Mouse (Mus musculus) forebrain, embryonic 13.5 days (tissue): ENCODE results near the gene Kcnn1. TPM values are rescaled to one million over a fixed set of nuclear protein-coding genes. Genes with fewer than 3 reads are reported as not detected.

Experiments used
- microRNA-seq: library from miRNA; unstranded; fragments of <30 nt; microRNA quantifications from one replicate; pipeline ENCODE4, GENCODE M21; 2016
- polyA plus RNA-seq: library from polyadenylated mRNA; unstranded; fragments of >200 nt; fragmentation: Nextera tagmentation; extraction: Ambion mirVana; gene quantifications from 2 replicates; pipeline ENCODE4 v1.2.1, GENCODE M21; 2015

Kcnn1 gene
- polyA plus RNA-seq, 1 experiment from 2014 or later, result 13.5 TPM

Small RNA genes within 50 kb of the gene (microRNA-seq; reads per million reads assigned to microRNA genes)
- gene Mir7067, result not detected
- gene Mir7240, result not detected

Other genes with a start within 250 kb of the Kcnn1 start
- 0.65 and 0.68 TPM in 2 replicates for gene Lrrc25, start 247.1 kb downstream of the Kcnn1 start, polyA plus RNA-seq
- 0.15 TPM in 1 of 2 replicates, not detected in the other for gene Gdf15, start 230.8 kb downstream of the Kcnn1 start, polyA plus RNA-seq
- gene Pgpep1, start 202.9 kb downstream of the Kcnn1 start, polyA plus RNA-seq, result 64.6 and 80.8 TPM in 2 replicates
- 238 and 239 TPM in 2 replicates for gene Lsm4, start 190.0 kb downstream of the Kcnn1 start, polyA plus RNA-seq
- gene Jund, start 164.3 kb downstream of the Kcnn1 start, polyA plus RNA-seq, result 58.6 and 68.8 TPM in 2 replicates
- gene Iqcn, start 159.8 kb downstream of the Kcnn1 start, polyA plus RNA-seq, result 0.05 and 0.11 TPM in 2 replicates
- gene Gm3336, start 144.7 kb downstream of the Kcnn1 start, polyA plus RNA-seq, result not detected in 2 replicates
- gene Pde4c, start 139.5 kb downstream of the Kcnn1 start, polyA plus RNA-seq, result 0.10 TPM in 1 of 2 replicates, not detected in the other
- gene Rab3a, start 108.6 kb downstream of the Kcnn1 start, polyA plus RNA-seq, result 180 and 188 TPM in 2 replicates
- gene Mpv17l2, start 102.3 kb downstream of the Kcnn1 start, polyA plus RNA-seq, result 44.8 and 48.0 TPM in 2 replicates
- gene Pik3r2, start 86.5 kb downstream of the Kcnn1 start, polyA plus RNA-seq, result 84.3 and 84.6 TPM in 2 replicates
- 15.8 and 16.0 TPM in 2 replicates for gene Mast3, start 58.2 kb downstream of the Kcnn1 start, polyA plus RNA-seq
- gene Il12rb1, start 54.8 kb downstream of the Kcnn1 start, polyA plus RNA-seq, result 0.09 TPM in 1 of 2 replicates, not detected in the other
- gene Arrdc2, start 23.5 kb downstream of the Kcnn1 start, polyA plus RNA-seq, result 5.6 and 5.7 TPM in 2 replicates
- gene Ccdc124, start 10.7 kb upstream of the Kcnn1 start, polyA plus RNA-seq, result 169 and 179 TPM in 2 replicates
- 0.50 and 0.67 TPM in 2 replicates for gene Slc5a5, start 29.5 kb upstream of the Kcnn1 start, polyA plus RNA-seq
- 3,255 and 3,517 TPM in 2 replicates for gene Rpl18a, start 34.2 kb upstream of the Kcnn1 start, polyA plus RNA-seq
- 57.0 and 58.2 TPM in 2 replicates for gene Map1s, start 42.7 kb upstream of the Kcnn1 start, polyA plus RNA-seq